Mouse (Mus musculus) regulatory T cell (primary cell): ENCODE results near the gene Lbx1.

Experiments used
- in situ Hi-C: fragments of 300-600 bp; cut with MboI, MseI; formaldehyde crosslinking; loops from one replicate; pipeline ENCODE4 v1.15.1; 2025; ENCODE audit warnings: high pct_unique_total_duplicates

The Lbx1 gene

DNA sequence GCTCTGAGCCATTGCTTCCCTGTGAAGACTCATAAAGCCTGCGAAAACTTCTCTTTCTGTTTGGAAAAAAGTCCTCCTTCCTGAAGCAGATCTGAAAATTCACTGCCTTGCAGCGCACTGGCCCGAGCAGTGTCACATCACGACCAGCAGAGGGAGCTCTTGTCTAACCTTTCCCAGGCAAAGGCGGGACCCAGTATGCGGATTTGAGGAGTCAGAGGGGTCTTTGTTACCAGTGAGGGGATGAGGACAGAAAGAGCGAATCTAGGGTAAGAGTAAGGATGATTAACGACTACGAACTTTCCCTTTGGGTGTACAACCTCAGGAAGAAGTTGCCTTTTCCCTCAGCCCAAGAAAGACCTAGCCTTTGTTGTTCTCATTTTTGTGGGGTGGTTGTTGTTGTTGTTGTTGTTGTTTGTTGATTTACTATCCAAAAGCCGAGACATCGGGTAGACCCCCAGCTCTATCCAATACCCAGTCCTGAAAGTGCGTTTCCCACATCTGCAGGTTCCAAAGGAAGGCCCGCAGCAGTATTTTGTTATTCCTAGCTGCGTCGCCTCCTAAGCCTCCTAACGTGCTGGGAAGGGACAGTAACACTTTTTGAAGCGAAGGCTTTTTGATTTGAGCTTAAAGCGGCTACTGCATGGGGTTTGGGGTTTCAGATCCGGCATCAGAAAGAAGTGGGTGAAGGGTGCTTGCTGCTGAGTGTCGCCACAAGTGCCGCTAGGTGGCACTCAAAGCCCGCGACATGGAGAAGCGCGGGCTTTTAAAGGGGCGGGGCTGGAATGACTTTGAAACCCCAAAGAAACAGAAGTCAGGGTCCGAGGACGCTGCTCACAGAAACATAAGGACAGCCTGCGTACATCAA is 14.8 kb downstream of the Lbx1 start:
- in situ Hi-C loops: loop anchor here (5.0 kb wide), 2 partner anchors 44 to 326 kb away; no protein-coding TSS in a partner anchor

DNA sequence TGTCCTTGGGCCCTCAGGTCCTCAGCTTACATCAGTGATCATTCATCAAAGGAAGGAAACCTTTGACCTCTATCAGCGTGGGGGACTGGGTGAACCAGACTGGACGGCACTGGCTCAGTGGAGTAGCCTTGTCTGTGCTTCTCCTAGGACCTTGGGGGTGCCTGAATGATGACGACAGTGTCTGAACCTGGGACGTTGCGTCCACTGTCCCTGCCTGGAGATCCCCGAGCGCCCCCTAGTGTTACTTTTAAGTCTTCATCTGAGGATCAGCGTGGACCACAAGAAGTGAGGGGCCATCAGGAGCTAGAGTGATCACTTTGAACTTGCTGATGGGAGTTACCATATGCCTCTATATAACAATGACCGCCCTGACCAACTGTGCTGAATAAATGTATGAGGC is 19.4 kb downstream of the Lbx1 start:
- in situ Hi-C loops: loop anchor here (5.0 to 10.0 kb wide), 2 partner anchors 221 to 509 kb away; no protein-coding TSS in a partner anchor

DNA sequence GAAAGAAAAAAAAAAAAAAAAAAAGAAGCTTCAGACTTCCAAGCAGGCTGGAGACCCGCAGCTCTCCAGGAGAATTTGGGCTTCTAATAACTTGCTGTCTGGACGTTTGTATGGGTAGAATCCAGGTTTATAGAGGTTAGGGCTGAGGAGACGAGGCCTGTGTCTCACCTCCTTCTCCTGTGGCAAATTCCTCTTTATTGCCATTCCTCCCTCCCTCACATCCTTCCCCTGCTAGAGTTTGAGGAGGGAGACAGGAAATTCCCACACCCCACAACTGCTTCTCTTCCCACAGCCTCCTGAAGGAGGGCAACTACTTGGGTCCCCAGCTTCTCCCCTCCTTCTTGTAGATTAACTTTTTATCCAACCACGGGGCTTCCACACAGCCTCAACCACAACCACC is 20.2 kb downstream of the Lbx1 start:
- in situ Hi-C loops: loop anchor here (5.0 to 10.0 kb wide), 2 partner anchors 222 to 509 kb away; no protein-coding TSS in a partner anchor

DNA sequence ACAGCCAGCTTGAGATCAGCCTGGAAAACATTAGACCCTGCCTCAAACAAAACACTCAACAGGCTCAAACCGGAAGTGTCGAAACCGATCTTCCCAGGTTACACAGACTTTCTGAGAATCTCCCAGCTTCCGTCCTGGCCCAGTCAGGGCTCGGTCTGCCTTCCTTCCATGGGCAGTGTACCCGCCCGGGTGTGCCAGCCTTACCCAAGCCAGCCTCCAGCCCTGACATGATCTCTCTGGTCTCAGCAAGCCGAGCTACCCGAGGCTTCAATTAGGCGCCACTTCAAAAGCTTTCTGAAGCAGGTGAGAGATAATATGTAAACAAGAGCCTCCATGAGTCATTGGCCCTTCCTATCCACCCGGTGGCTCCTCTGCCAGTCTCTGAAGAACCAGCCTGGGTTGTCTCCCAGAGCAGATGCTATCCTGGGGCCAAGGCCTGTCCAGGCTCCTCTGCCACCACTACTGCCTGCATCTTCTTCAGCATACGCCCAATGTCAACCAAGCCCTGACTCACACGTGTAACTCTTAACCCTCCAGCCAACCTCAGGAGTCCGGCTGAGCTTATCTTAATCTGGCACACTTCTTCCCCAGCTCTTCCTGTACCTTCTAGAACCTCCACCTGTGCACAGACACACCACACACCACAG is 25.7 kb downstream of the Lbx1 start:
- in situ Hi-C loops: loop anchor here (5.0 to 10.0 kb wide), 2 partner anchors 82 to 515 kb away; no protein-coding TSS in a partner anchor

DNA sequence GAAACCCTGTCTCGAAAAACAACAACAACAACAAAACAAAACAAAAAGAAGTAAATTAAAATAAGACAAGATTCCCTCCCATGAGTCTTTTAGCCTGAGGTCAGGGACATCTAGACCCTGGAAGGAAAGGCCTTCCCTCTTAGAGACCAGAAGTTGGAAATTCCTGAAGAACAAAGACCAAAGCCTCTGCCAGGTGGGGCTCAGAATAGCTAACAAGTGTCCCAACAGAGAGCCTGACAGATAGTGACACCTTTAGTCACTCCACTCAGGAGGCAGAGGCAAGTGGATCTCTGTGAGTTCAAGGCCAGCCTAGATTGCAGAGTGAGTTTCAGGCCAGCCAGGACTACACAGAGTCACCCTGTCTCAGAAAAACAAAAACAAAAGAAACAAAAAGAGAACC is 26.4 kb downstream of the Lbx1 start:
- in situ Hi-C loops: no loop called here

DNA sequence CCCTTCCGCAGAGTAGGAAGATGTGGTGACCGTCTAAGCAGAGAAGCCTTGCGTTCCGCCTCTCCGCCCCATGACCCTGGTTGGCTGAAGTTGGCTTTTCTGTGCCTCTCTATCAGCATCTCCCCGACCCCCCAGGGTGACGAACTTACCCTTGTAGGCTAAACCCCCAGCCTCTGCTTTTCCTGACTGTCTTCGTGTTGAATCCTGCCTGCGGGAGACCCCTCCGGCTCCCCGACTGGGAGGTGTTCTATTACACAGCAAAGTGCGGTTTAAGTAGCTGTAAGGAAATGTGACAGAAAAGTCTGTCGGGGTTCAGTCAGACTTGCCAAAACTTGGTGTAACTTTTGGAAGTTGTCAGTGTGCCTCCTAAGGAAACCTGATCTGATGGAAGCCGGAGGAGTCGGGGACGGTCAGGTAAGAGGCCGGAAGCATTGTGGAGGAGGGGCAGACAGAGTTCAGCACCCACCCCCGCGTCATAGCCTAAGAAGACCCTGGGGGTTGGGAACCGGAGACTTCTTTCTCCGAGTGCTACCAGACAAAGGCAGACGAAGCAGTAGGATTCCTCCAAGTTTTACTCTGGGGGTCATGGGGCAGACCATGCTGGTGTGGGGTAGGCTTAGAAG is 27.1 kb downstream of the Lbx1 start:
- in situ Hi-C loops: no loop called here

DNA sequence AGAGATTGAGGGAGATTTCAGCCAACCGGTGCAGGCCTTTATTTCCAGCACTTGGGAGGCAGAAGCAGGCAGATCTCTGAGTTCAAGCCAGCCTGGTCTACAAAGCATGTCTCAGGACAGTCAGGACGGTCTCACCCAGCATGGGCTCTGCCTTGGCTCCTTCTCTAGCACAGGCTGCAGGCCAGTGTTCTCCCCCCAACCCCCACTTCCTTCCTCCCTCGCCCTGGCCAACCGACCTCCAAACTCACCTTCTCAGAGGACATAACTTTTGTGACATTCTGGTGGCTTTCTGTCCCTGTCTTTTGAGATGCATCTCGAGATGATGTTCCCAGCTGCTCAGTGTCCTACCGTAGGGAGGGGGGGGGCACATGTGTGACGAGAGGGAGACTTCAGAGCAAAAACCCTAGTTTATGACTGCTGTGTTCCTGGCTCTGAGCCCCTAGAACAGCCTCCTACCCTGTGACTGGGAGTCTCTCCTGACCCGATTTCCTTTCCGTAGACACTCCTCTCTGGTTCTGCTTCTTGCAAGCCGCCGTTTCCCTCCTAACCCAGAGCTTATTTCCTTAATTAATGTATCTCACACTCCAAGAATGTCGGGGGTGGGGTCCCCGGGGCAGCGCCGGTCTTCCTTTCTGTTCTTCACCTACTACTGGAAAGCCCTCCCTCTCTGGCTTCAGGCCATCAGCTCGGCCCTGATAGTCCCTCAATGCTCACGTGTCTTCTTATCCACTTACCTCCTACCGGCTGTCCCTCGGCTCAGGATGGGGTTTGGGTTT is 27.8 kb downstream of the Lbx1 start:
- in situ Hi-C loops: no loop called here

DNA sequence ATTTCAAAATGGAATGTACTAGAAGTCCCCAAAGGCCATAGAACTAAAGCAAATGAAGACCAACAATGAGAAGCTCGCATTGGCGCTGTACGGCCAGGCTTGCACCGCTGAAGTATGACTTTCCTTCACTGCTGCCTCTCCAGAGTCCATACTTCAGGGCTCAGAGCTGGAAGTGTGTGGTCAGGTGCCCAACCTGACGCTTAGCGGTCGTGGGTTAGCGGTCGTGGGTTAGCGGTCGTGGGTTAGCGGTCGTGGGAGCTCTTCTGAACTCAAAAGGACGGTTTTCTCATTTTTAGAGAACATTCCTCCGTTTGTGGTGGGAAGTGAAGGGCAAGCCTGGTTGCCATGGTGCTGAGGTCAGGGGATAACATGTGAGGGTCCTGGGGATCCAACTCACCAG is 28.5 kb downstream of the Lbx1 start:
- in situ Hi-C loops: no loop called here

DNA sequence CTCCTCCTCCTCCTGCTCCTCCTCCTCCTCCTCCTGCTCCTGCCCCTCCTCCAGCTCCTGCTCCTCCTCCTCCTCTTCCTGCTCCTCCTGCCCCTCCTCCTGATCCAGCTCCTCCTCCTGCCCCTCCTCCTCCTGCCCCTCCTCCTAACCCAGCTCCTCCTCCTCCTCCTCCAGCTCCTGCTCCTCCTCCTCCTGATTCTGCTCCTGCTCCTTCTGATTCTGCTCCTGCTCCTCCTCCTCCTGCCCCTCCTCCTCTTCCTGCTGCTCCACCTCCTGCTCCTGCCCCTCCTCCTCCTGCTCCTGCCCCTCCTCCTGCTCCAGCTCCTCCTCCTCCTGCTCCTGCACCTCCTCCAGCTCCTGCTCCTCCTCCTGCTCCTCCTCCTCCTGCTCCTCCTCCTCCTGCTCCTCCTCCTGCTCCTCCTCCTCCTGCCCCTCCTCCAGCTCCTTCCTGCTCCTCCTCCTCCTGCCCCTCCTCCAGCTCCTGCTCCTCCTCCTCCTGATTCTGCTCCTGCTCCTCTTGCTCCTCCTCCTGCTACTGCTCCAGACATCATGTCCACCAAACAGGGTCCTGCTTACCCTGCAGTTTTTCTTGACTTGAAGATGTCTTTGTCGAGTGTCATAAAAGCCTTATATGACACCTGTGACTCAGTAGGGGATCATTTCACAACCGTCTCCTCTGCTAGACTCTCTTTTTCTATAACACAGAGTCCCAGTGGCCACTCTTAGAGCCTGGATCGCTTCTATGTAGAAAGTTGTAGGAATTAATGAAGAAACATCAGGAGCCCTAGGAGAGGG is 30.1 kb downstream of the Lbx1 start:
- in situ Hi-C loops: no loop called here

DNA sequence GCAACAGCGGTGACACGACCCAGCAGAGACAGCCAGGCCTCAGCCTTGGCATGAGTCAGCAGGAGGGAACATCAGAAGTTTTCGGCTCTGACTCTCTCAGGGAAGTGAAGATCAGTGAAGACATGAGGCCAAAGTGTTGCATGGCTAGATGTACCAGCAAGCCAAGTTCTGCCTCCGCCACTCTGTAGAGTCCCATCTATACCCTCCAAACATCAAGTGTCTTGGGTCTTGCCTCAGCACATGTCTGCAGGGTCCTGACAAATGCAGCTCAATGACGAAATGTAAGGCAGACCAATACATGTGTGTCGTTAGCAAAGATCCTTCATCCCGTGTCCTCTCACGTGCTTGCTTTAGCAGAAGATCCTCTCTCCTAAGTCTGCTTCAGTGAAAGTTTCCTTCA is 38.6 kb downstream of the Lbx1 start:
- in situ Hi-C loops: no loop called here

DNA sequence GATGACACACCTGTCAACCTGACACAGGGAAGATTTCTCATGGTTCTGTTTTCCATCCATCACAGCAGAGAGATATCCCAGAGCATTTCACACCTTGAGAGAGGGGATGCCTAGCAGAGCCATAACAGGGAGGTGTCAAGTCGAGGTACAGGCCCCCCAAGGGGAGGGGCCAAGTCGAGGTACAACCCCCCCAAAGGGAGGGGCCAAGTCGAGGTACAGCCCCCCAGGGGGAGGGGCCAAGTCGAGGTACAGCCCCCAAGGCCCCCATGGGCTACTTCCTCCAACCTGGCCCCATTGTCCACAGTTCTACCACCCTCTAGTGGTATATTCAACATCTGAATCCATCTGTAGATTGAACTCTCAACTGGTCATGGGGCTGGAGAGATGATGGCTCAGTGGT is 41.0 kb downstream of the Lbx1 start:
- in situ Hi-C loops: no loop called here
